14 mouse cellular contexts compared by ENCODE assay signal in genomic region chr1:184832211-184832610, GRCm38 (mm10). TPM values are rescaled to one million over a fixed set of nuclear protein-coding genes. Genes with fewer than 3 reads are reported as not detected.
DNase-seq lines count a peak whose midpoint lies in the region; ATAC-seq and TF ChIP-seq lines count a peak whose summit lies in the region.
"Had no signal": no experiment of that assay in that cellular context is flagged by ENCODE, and none has a peak within 500 bp of the region (broad histone marks: within the 10 kb centered on the region; RNA-seq: fewer than 3 reads in every experiment).

No protein-coding gene starts in this region.

- H3K36me3 ChIP-seq in liver, embryonic 11.5 days (ENCODE audit: control insufficient read depth, insufficient read depth, low read length), result peaks cover 47% of the 10 kb centered on the region

- CTCF ChIA-PET in Patski (lab: Charles Lee), result interaction anchor here (1.1 to 1.6 kb wide), 4 partner anchors 8 to 17 kb away, joined by 3 to 5 read pairs (median 4); no protein-coding TSS in a partner anchor

- in situ Hi-C loops in Patski (cut with MboI; ENCODE audit: low pct_unique_long_range_greater_than_20kb), result no loop called here

- peaks cover 1% of the 10 kb centered on the region for H3K4me1 ChIP-seq in liver, embryonic 11.5 days (replicated peaks; ENCODE audit: control insufficient read depth, insufficient read depth, low read length)

- DNase-seq in liver (peak; percentile 52), Patski (ENCODE audit: low read depth, low spot score) (no peak)
- no peak for DNase-seq in liver, embryonic 11.5 days (ENCODE audit: low spot score)
- DNase-seq in T-cell, adult 2 months (ENCODE audit: low spot score), result no peak
- no peak for DNase-seq in adrenal gland, postnatal 25 days
- DNase-seq in left cerebral cortex, adult 18-20 months (ENCODE audit: low spot score in 2 of 2), result no peak
- DNase-seq: embryo, embryonic 11 days had no signal

- H3K4me3 ChIP-seq in liver, embryonic 11.5 days (ENCODE audit: low read depth, low read length), result no peak overlapping the region
- H3K4me3 ChIP-seq: midbrain, embryonic 10.5 days had no signal

- no peaks in the 10 kb centered on the region for H3K9me3 ChIP-seq in liver, embryonic 11.5 days (ENCODE audit: control insufficient read depth, low read length)
- H3K9me3 ChIP-seq: midbrain, embryonic 10.5 days had no signal

- no peaks in the 10 kb centered on the region for H3K27me3 ChIP-seq in liver, embryonic 11.5 days (replicated peaks; ENCODE audit: control insufficient read depth, insufficient read depth, low read length)
- no peaks in the 10 kb centered on the region for H3K27me3 ChIP-seq in Patski

- H3K4me2 ChIP-seq in liver, embryonic 11.5 days, result no peak overlapping the region

- 81% methylated on average over 10 of the region's 10 CpGs for WGBS in liver, embryonic 11.5 days

- H3K9ac ChIP-seq in liver, embryonic 11.5 days (ENCODE audit: low read depth, low read length), result no peak overlapping the region

- TF ChIP-seq CTCF in Patski (IDR thresholded peaks at IDR 0.05), result peak; percentile 66

- no peak for ATAC-seq in liver, embryonic 11.5 days (replicated peaks; ENCODE audit: low FRiP score)
- peak; percentile 43 for ATAC-seq in CD4-positive, CD25-positive, alpha-beta regulatory T cell, adult 4 months
- no peak for ATAC-seq in Patski
- ATAC-seq in megakaryocyte progenitor cell, adult 5-6 weeks (replicated peaks; ENCODE audit: poor library complexity), result peak; percentile 52; the same call in 1 of the 2 replicates
- ATAC-seq: activated CD4-positive, CD25-positive, alpha-beta regulatory T cell, adult 4 months; forebrain, embryonic 16.5 days; inflammation-experienced regulatory T-cells, adult 6 months had no signal

- POLR2A ChIA-PET in Patski (lab: Charles Lee), result interaction anchor here (0.8 kb wide), 1 partner anchor 14 kb away, joined by 3 read pairs; the partner anchor contains the start of gene Marc2

- no peak overlapping the region for H3K27ac ChIP-seq in liver, embryonic 11.5 days (ENCODE audit: low read depth, low read length)
- H3K27ac ChIP-seq: midbrain, embryonic 10.5 days had no signal

RNA-seq across cellular contexts. Expression of gene Marc2, which starts 14.0 kb away (rescaled TPM):
- 240 and 250 TPM in 2 replicates for polyA plus RNA-seq in liver, embryonic 11.5 days (2014; fragmentation: Nextera tagmentation; extraction: Ambion mirVana)
- polyA plus RNA-seq in CD4-positive, CD25-positive, alpha-beta regulatory T cell, adult 4 months (2017; shearing (Covaris generic)), result 10 to 100 TPM; 10.7 to 32.3 TPM
- polyA plus RNA-seq in Patski (2021), result 251 TPM
- 217 and 227 TPM in 2 replicates for total RNA-seq in megakaryocyte progenitor cell, adult 5-6 weeks (2015)
- total RNA-seq in megakaryocyte progenitor cell, adult 5-6 weeks (2017), result 65.4 and 72.7 TPM in 2 replicates
- total RNA-seq in adrenal gland, postnatal 25 days (2021), result 257 and 310 TPM in 2 replicates
- total RNA-seq in left cerebral cortex, adult 18-20 months (2021), result 100 to 1,000 TPM; 150 to 175 TPM

RNA-seq across cellular contexts. Expression of gene Marc1, which starts 21.1 kb away (rescaled TPM):
- 3.9 and 5.1 TPM in 2 replicates for polyA plus RNA-seq in liver, embryonic 11.5 days (2014; fragmentation: Nextera tagmentation; extraction: Ambion mirVana)
- under 1 TPM in 1 of 2 experiments, not detected in 1; 0.44 TPM for polyA plus RNA-seq in CD4-positive, CD25-positive, alpha-beta regulatory T cell, adult 4 months (2017; shearing (Covaris generic))
- not detected for polyA plus RNA-seq in Patski (2021)
- 0.49 and 0.67 TPM in 2 replicates for total RNA-seq in megakaryocyte progenitor cell, adult 5-6 weeks (2015)
- 0.33 TPM in 1 of 2 replicates, not detected in the other for total RNA-seq in megakaryocyte progenitor cell, adult 5-6 weeks (2017)
- total RNA-seq in adrenal gland, postnatal 25 days (2021), result 1.4 and 4.4 TPM in 2 replicates
- total RNA-seq in left cerebral cortex, adult 18-20 months (2021), result under 1 TPM in 1 of 2 experiments, not detected in 1; 0.16 TPM
- polyA plus RNA-seq: activated CD4-positive, CD25-positive, alpha-beta regulatory T cell, adult 4 months; forebrain, embryonic 16.5 days; heart, embryonic 14.5 days; inflammation-experienced regulatory T-cells, adult 6 months; midbrain, embryonic 10.5 days had no signal

RNA-seq across cellular contexts. Expression of gene C130074G19Rik, which starts 50.8 kb away (rescaled TPM):
- 1.9 and 2.0 TPM in 2 replicates for polyA plus RNA-seq in liver, embryonic 11.5 days (2014; fragmentation: Nextera tagmentation; extraction: Ambion mirVana)
- not detected for polyA plus RNA-seq in CD4-positive, CD25-positive, alpha-beta regulatory T cell, adult 4 months (2017; shearing (Covaris generic))
- polyA plus RNA-seq in Patski (2021), result 0.17 TPM
- not detected in 2 replicates for total RNA-seq in megakaryocyte progenitor cell, adult 5-6 weeks (2015)
- total RNA-seq in megakaryocyte progenitor cell, adult 5-6 weeks (2017), result not detected in 2 replicates
- 20.8 and 24.7 TPM in 2 replicates for total RNA-seq in adrenal gland, postnatal 25 days (2021)
- 10 to 100 TPM; 41.9 to 50.0 TPM for total RNA-seq in left cerebral cortex, adult 18-20 months (2021)
- polyA plus RNA-seq: activated CD4-positive, CD25-positive, alpha-beta regulatory T cell, adult 4 months; inflammation-experienced regulatory T-cells, adult 6 months had no signal

Comparison
In these comparisons a context has a peak if more than half of its experiments do, and no peak if none do; other contexts are left out.
1. ATAC-seq: peak in CD4-positive, CD25-positive, alpha-beta regulatory T cell, adult 4 months (single experiment) and megakaryocyte progenitor cell, adult 5-6 weeks (single experiment); none in liver, embryonic 11.5 days (single experiment) and Patski (single experiment).
2. RNA of gene C130074G19Rik, which starts 50.8 kb away (total RNA-seq): 41.9 to 50.0 TPM in left cerebral cortex, adult 18-20 months and 20.8 to 24.7 TPM in adrenal gland, postnatal 25 days; not detected in megakaryocyte progenitor cell, adult 5-6 weeks; every median in the first group is over 10 times any median in the second.